Mouse (Mus musculus) liver, embryonic 14.5 days (tissue): ENCODE data around the gene Igf2r.

Experiments
- CTCF ChIP-seq: IDR thresholded peaks from 2 replicates; pipeline ENCODE4 v1.5.1; 2016; ENCODE audit warnings: antibody characterized with exemption, low read depth, control low read depth
- EP300 ChIP-seq: IDR thresholded peaks from 2 replicates; pipeline ENCODE4 v1.6.1; 2016; ENCODE audit warnings: antibody characterized with exemption, low read depth

GRCm38 (mm10) chr17:12708398-12708797 lies 61.1 kb downstream of the Igf2r start:
- no peak for TF ChIP-seq CTCF
- TF ChIP-seq EP300, result no peak
